Mouse (Mus musculus): ENCODE results near the gene Sav1.

- TF ChIP-seq CTCF (IDR thresholded peaks at IDR 0.05; ENCODE audit: low read depth, low read length) (no peak), POLR2A (IDR thresholded peaks at IDR 0.05; ENCODE audit: extremely low read depth, insufficient read depth, low read length) (no peak)
Measured at GRCm38 (mm10) chr12:69947502-69947901, 39.3 kb downstream of the Sav1 start.

Data from liver, adult 2 months (tissue).